Mouse (Mus musculus): ENCODE data around the gene Sbf2. TPM values are rescaled to one million over a fixed set of nuclear protein-coding genes. Genes with fewer than 3 reads are reported as not detected.
"Not testable (repeated sequence)": the region's sequence is repeated elsewhere in the genome, so short reads cannot be mapped to it uniquely, and the experiment has no call there.

Sbf2 gene
- 10 to 100 TPM in 1 of 2 experiments, 1 to 10 TPM in 1; 9.2 to 11.7 TPM for total RNA-seq (2021)
- long read RNA-seq, experiment 1, partial matches to known transcripts: 1 of 5 reads
- long read RNA-seq, experiment 1, other reads (novel, unspliced or antisense): 4 of 5 reads
- long read RNA-seq, experiment 2, partial matches to known transcripts: 3 of 5 reads
- long read RNA-seq, experiment 2, other reads (novel, unspliced or antisense): 2 of 5 reads

DNA sequence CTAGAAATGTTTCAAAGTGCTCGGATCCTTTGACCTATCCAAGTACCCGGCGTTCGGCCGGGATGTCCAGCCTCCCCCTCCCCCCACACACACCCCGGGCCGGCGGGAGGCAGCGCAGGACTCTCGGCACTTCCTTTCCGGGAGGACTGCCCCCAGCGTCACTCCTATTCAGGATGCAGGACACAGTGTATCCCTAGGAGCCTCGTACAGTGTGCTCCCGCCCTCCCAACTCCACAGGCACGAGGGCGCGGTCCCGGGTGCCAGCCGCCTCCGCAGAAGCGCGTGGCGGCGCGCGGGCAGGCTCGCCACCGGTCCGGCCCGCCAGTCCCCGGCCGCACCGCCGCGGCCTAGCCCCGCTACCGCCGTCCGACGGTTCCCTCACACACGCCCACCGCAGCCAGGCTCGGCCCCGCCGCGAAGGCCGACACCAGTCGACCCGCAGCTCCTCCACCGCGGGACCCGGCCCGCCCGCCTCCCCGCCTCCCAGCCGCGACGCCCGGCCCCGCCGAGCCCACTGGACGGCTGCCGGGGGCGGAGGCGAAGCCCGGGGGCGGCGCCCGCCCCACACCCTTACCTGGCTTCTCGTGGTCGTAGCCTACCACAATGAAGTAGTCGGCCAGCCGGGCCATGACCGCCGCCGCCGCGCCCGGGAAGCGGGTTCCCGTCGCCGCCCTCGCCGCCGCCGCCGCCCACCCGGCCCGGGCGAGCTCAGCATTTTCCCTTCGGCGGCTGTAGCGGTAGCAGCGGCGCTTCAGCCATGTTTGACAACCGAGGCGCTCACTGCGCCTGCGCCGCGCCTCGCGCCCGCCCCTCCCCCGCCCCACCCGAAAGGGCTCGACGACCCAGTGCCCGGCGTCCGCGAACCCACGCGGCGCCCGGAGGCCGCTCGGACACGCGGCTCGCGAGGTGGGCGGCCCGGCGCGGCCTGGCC is at the start of gene Sbf2:
Gene Sbf2 (minus strand): TSS at position 790 of the 931 bp plus-strand sequence.
- intact Hi-C loops (cut with DNase I): no loop called here
- peak; percentile 75 to 81 for DNase-seq

DNA sequence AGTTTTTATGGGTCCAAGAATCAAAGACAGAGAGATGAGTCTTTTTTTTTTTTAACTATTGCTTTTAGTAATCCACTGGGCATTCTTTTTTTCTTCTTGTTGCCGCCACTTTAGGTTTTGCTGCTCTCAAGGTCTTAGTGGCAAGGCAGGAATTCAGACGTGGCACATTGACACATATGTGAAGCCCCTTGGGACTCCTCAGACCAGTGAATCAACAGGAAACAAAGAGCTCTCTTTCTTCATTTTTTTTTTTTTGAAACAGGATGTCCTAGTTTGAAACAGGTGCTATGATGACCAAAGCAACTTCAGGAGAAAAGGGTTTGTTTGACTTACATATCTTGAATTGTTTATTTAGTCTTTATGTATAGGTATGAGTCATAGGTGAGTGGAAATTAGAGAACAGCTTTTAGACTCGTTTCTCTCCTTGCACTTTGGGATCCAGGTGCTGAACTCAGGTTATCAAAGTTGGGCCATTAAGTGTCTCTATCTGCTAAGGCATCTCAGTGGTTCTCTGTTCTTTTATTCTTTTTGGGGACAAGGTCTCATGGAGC is 43.7 kb upstream of the Sbf2 start:
- intact Hi-C loops (cut with DNase I): no loop called here
- DNase-seq: no peak

DNA sequence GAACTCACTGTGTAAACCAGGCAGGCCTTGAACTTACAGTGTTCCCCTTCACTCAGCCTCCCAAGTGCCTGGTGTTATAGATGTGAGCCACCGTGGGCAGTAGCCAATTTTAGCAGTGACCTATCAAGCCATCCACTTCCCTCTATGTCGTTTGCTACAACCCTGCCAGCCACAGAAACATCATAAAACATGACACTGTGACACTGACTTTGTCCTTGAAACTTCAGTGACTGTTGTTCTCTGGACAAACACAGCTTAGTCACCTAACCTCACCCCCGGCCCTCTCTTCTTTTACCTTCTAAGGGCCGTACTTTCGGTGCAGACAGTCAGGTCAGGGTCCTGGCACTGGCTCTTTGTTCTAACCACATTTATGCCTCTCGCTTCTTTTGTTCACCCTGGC is 41.2 kb upstream of the Sbf2 start:
- no peak for DNase-seq
- intact Hi-C loops (cut with DNase I): no loop called here

DNA sequence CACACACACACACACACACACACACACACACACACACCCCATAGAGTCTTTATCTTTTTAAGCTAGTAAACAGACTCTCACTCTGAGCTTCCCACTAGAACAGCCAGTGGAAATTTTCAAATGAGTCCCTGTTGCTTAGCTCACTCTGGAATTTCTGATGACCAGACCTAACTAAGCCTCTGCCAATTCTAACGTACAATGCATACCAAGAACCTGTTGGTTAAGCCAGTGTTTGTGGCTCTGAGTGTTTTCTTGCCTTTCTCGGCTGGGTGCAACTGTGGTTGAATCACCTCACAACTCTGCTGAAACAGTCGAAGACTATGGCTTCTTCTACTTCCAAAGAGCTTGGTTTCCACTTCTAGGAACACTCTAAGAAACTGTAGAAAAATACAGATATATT is 40.5 kb upstream of the Sbf2 start:
- intact Hi-C loops (cut with DNase I): no loop called here

DNA sequence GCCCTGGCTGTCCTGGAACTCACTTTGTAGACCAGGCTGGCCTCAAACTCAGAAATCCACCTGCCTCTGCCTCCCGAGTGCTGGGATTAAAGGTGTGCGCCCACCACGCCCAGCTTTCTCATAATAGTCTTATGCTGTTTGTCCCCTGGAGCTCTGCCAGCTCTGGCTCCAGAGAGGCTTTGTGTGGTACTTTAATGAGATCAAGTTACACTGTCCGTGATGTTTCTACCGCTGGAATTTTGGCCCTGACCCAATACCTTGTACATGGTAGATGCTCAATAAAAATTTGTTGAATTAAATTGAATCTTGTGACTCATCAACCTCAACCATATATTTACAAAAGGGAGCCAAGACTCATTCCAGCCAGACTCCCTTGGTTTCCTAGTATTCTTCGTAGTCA is 36.4 kb upstream of the Sbf2 start:
- DNase-seq: no peak
- intact Hi-C loops (cut with DNase I): no loop called here

More for the DNA sequence above, 40.5 kb upstream of the Sbf2 start:
- DNase-seq: no peak

DNA sequence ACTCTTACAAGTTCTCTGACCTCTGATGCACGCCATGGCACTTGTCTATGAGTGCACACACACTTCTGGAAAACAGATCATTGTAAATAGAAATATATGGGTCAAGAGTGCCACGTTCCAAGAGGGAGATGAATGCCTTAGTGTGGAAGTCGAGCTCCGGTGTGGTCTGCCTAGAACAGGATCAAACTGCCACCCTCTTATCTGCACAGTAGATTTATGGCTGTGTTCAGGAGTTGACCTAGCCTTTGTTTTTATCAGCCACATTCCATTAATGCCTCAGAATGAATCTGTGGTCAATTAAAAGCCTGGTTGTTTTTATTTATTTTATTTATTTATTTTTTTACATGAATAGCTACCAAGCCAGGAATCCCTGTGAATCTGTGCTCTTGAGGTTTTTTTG is 35.8 kb upstream of the Sbf2 start:
- intact Hi-C loops (cut with DNase I): no loop called here
- no peak for DNase-seq

DNA sequence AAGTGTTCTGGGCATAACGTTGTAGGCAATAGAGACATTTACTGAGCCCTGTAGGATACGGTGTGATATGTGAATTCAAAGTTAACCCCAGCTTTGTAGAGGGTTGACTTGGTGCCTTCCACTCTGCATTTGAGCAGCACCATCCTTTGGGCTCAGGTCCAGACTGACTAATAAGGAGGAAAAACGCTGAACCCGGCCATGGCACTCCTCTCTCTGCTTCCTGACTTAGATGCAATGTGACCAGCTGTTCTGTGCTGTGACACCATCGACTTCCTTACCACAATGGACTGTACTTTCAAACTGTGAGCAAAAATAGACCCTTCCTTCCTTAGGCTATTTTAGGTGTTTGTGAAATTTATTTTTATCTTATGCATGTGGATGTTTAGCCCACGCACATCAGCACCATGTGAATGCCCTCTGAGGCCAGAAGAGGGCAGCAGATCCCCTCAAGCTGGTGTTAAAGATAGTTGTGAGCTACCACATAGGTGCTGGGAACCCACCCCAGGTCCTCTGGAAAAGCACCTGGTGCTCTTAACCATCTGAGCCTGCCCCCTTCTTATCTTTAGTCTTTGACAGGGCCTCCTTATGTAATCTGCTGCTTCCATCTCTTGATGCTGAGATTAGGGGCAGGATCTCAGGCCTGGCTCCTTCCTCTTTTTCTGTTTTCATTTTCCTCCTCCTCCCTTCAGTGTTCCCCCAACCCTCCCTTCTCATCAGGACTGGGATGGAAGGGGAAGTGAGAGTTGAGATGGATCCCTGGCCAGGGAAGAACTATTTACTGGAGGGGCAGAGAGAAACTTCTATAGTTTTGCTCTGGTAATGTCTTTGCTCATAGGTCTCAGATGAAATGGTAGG is 34.6 kb upstream of the Sbf2 start:
- intact Hi-C loops (cut with DNase I): loop anchor here (5.0 kb wide), 1 partner anchor 362 kb away; no protein-coding TSS in a partner anchor

DNA sequence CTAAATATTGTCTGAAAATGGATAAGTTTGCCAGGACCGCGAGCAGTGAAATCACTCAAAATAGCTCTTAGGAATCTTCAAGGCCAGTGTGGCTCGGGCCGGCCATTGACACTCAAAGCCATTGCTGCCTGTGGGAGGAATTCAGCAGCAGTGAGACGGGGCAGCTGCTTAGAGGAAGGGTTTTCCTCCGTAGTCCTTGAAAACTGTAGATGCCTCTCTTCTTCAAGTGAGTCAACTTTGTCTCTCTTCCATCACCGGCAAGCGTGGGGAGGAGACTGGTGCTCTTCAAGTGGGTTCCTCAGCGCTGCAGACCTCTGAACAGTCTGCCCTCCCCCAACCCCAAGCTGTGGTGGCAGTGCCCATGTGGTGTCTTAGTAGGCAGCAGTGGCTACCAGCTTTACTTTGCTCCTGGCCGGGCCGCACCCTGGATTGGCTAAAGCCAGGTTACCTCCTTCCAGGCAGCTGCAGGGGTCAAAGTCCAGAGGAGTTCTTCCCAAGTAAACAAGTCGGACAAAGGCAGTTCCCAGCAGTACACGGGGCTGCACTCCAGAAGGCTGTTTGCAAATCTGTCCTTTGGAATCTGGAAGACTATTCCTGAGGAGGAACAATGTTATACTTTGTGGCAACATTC is 33.8 kb upstream of the Sbf2 start:
- DNase-seq: peak in 1 of 2 experiments; percentile 51
- intact Hi-C loops (cut with DNase I): loop anchor here (5.0 kb wide), 1 partner anchor 361 kb away; no protein-coding TSS in a partner anchor

More for the DNA sequence above, 34.6 kb upstream of the Sbf2 start:
- DNase-seq: no peak

DNA sequence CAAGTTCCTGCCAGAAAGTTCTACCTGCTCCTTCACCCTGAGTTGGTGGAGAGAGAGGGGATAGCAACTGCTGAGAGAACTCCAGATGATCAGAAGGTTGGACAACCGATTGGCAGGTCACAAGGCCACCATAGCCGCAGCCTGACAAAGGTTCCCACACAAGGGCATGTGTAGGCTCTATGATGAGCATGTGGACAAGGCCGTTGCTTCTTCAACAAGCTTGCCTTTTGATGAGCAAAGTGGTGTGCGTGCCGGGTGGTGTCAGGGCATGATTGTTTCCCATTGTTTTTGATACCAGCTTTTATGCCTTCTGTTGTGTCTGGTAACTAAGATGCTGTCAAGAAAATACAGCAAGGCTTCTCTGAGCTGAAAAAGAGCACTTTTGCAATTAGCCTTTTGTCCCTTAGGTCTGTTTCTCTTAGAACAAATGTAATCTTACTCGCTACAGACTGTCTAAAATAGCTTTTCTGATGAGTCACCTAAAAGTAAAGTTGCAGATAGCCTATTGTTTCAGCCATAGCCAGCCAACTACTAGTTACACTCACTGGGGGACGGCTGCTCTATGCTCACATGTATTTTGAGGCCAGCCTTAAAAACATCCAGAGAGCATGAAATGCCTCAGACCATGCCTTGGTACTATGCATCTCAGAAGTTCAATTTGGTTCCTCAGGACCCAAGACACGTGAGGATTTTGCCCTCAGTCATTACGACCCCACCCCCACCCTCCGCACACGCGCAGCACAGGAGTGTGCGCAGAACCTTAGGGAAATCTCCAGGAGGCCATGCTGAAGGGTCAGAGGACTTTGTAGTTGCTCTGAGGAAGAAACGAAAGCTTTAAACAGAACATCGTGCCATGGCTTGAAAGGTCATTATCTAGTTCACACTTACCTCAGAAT is 33.1 kb upstream of the Sbf2 start:
- DNase-seq: no peak
- intact Hi-C loops (cut with DNase I): loop anchor here (5.0 kb wide), 1 partner anchor 361 kb away; no protein-coding TSS in a partner anchor

DNA sequence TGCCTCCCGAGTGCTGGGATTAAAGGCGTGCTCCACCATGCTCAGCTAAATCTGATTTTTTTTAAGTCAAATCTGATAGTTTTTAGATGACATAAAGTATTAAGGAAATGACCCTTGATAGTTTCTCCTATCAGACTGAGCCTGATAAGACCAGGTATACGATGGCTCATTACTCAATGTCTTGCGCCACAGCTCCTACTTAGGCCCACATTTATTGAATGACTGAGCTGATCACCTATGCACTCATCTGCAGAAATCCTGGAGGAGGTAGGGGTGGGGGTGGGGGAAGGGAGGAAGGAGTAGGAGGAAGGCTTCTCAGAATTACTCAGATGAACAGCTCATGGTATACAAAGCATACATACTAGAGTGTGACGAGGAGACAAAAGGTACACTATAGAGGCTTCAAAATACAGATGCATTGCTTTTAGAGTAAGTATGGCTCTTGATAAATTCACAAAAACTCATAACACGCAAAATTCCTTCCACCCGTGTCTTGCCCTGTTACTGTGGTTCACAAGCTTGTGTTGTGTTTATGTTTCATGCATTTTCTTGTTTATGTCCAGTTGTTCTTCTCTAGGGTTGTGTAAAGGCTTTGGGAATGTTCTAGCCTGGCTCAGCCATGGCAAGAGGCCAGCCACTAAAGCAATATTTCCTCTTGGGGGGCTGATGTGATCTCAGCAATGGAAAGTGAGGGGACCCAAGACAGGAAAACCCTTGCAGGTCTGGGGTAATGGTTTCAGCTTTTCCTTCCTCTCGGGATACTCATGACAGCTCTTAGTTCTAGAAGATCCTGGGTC is 32.1 kb upstream of the Sbf2 start:
- DNase-seq: no peak
- intact Hi-C loops (cut with DNase I): loop anchor here (5.0 kb wide), 1 partner anchor 360 kb away; no protein-coding TSS in a partner anchor

DNA sequence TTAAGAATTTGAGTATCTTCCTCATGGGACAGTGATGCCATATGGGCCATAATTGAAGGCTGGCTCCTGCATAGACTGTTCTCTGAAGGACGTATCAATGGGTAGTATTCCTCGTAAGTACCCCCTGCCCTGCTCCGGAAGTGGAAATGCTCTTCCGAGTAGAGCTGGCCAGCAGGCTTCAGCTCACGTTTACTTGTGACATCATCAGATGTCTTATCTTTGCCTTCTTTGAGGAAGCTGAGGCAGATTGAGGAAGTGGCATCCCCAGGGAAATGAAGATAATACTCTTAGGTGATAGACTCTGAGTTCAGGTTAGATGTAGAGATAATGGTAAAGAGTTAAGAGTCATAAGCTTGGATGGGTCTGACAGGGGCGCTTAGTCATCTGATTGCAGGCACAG is 31.1 kb upstream of the Sbf2 start:
- intact Hi-C loops (cut with DNase I): loop anchor here (5.0 kb wide), 1 partner anchor 359 kb away; no protein-coding TSS in a partner anchor
- no peak for DNase-seq

DNA sequence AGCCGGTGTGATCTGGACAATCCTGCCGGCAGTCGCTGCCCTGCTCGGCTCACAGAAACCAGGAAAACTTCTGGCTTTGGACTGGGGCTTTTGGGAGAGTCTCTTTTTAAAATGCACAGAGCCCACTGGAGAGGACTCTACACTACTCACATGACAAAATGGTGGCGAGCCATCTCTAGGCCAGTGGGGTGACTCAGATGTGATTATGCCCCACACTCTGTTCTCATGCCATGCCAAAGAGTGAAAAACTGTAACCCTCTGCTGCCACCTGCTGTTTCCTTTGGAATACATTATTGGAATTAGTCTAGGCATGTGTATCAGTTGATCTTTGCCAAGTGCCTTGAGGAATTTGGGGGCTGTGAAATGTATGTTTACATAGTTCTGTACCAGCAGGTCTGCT is 30.6 kb upstream of the Sbf2 start:
- intact Hi-C loops (cut with DNase I): loop anchor here (5.0 kb wide), 1 partner anchor 358 kb away; no protein-coding TSS in a partner anchor
- no peak for DNase-seq

DNA sequence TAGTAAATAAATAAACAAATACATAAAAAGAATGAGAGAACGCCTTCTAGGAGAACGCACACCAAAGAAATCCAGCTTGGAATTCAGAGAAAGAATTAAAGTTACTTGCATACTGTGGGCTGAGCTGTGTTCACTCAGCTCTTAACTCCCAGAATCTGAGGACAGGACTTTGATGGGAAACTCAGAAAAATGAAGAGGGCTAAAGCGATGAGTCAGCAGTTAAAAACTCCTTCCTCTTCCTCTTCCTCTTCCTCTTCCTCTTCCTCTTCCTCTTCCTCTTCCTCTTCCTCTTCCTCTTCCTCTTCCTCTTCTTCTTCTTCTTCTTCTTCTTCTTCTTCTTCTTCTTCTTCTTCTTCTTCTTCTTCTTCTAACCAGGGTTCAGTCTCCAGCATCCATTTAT is 25.2 kb upstream of the Sbf2 start:
- intact Hi-C loops (cut with DNase I): not testable (repeated sequence)

DNA sequence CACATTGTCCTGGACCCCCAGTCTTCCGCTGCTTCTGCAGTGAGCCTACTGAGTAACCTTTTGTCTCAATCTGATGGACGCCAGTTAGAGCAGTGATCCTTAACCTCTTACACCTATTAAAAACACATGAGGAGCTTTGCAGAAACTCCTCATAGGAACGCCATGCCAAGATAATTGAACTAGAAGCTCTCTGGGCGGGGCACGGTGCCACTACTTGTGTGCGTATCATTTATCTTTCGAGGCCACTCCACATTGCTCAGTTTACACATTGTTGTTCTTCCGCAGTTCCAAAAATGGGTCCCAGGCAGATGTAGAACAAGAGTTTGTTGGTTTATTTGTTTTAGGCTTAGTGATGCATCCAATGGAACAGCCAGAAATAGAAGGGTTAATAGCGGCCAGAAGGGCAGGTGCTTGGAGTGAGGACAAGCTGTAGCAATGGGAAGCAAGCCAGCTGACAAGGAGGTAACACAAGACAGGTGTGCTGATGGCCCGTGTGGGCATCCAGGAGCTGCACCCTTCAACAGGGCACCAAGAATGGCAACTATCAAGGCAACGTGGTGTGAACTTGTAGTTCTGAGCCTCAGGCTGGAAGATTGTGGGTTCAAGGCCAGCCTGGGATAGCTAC is 24.7 kb upstream of the Sbf2 start:
- intact Hi-C loops (cut with DNase I): no loop called here
- no peak for DNase-seq

More for the DNA sequence above, 25.2 kb upstream of the Sbf2 start:
- DNase-seq: not testable (repeated sequence)

DNA sequence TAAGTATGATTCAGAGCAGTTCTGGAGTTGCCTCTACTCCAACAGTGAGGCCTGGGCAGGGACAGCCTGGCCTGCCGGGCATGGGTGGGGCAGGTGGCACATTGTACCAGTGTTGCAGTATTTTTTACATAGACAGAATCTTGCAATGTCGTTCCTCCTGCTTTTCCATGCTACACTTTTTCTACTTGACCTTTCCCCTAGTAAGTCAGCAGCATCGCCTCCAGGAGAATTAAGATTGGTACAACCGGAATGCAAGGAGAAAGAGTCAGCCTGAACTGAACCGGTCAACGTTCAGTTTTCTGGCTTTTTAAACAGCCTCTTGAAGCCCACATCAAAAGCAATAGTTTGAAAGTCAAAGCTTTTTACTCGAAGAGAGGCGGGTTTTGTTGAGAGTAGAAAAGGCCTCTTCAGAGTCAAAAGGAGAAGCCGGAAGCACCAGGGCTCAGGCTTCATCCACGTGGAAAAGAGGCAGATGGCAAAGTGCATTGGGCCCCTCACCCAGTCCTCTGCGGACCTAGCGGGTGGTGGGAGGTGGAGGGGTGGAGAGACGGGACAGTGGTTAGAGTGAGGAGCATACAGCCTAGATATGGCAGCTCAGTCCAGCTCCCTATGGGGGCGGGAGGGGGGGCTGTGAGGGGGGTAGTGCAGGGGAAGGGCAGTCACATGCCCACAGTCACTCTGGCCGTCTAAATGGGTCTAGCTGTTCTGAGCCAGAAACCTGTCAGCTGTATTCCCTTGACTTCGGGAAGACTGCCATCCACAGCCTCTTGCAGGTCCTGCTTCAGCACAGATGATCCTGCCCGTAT is 23.8 kb upstream of the Sbf2 start:
- no peak for DNase-seq
- intact Hi-C loops (cut with DNase I): no loop called here

DNA sequence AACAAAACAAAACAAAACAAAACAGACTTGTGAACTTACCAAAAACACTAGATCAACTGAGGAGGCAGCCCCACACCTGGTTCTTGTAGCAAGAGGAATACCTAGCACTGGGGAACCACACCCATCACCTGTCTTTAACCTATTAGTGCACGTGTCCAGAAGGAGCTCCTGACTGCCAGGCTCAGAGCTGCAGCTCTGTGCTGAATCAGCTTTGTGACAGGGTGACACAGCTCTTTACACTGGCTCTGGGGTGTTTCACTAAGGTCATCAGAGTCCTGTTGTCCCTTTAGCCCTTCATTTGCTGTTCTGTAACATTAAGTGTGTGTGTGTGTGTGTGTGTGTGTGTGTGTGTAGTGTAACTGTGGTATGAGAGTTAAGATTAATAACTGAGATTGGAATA is 21.8 kb upstream of the Sbf2 start:
- no peak for DNase-seq
- intact Hi-C loops (cut with DNase I): no loop called here

DNA sequence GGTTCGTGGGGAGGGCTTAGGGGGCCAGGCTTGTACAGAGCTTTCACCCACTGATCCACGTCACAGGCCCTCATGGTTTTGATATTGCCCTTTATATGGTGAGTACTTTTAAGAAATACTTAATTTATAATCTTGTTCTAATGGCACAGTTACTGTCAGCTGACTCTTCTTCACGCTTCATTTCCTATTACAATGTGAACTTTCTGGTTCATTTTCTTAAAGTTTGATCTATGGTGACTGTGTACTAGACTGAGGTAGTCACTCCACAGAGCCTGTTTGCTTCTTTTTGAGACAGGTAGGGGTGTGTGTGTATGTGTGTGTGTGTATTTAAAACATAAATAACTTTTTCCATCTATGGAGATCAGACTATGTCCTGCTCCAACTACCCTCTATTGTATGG is 21.2 kb upstream of the Sbf2 start:
- intact Hi-C loops (cut with DNase I): no loop called here
- DNase-seq: no peak
